Mouse (Mus musculus) urinary bladder, postnatal 4 days (tissue): ENCODE data around the gene Ctcf.

Experiments used
- DNase-seq, 2 experiments: peaks; one replicate each; pipeline ENCODE4 v3.0.0; 2021 to 2022; ENCODE audit warnings: low spot score in 2 of 2

Gene Ctcf

GRCm38 (mm10) chr8:105648929-105649328 is 12.6 kb downstream of the Ctcf start:
- no peak for DNase-seq

GRCm38 (mm10) chr8:105657641-105658040 is 21.3 kb downstream of the Ctcf start:
- no peak for DNase-seq

- no peak for DNase-seq
These were observed 24.8 kb downstream of the Ctcf start for GRCm38 (mm10) chr8:105661167-105661566.

- DNase-seq: no peak
These were observed 41.5 kb downstream of the Ctcf start for GRCm38 (mm10) chr8:105677891-105678290.

GRCm38 (mm10) chr8:105685325-105685724 is 49.0 kb downstream of the Ctcf start:
- no peak for DNase-seq

- no peak for DNase-seq
These were observed 49.5 kb downstream of the Ctcf start, which contains the start of gene Carmil2 for GRCm38 (mm10) chr8:105685796-105686308. Gene Carmil2 (plus strand): TSS chr8:105686274.

- no peak for DNase-seq
These were observed 50.2 kb downstream of the Ctcf start for GRCm38 (mm10) chr8:105686551-105686950.

GRCm38 (mm10) chr8:105687512-105687911 is 51.1 kb downstream of the Ctcf start:
- DNase-seq: no peak

GRCm38 (mm10) chr8:105688242-105688752 is 51.9 kb downstream of the Ctcf start:
- no peak for DNase-seq

- DNase-seq: no peak
These were observed 53.1 kb downstream of the Ctcf start for GRCm38 (mm10) chr8:105689256-105689982.

GRCm38 (mm10) chr8:105689983-105690360 is 53.6 kb downstream of the Ctcf start:
- no peak for DNase-seq

GRCm38 (mm10) chr8:105690978-105691377 is 54.6 kb downstream of the Ctcf start:
- no peak for DNase-seq

GRCm38 (mm10) chr8:105692449-105693182 is 56.2 kb downstream of the Ctcf start:
- no peak for DNase-seq

GRCm38 (mm10) chr8:105693648-105694047 is 57.3 kb downstream of the Ctcf start:
- DNase-seq: peak in 1 of 2 experiments; percentile 60

GRCm38 (mm10) chr8:105694051-105694799 is 57.9 kb downstream of the Ctcf start:
- no peak for DNase-seq

GRCm38 (mm10) chr8:105695080-105695780 is 58.9 kb downstream of the Ctcf start:
- no peak for DNase-seq

GRCm38 (mm10) chr8:105697196-105697780 is 60.9 kb downstream of the Ctcf start:
- DNase-seq: no peak

- DNase-seq: no peak
These were observed 62.4 kb downstream of the Ctcf start for GRCm38 (mm10) chr8:105698734-105699133.

GRCm38 (mm10) chr8:105699488-105700215 is 63.3 kb downstream of the Ctcf start:
- DNase-seq: no peak

- DNase-seq: no peak
These were observed 64.2 kb downstream of the Ctcf start for GRCm38 (mm10) chr8:105700566-105700965.
